Mouse (Mus musculus) small intestine, adult 2 months (tissue): ENCODE measurements around the gene Abca2.

ENCODE experiments used
- CTCF ChIP-seq: fragments of 200-500 bp; IDR thresholded peaks from 2 replicates; pipeline ENCODE4 v1.5.1; 2012; ENCODE audit warnings: low read depth, mild to moderate bottlenecking, control low read depth, inconsistent platforms, low read length, moderate library complexity, mixed read lengths; ENCODE audit not compliant: insufficient replicate concordance, insufficient read length; ENCODE audit errors: extremely low read depth
- POLR2A ChIP-seq: fragments of 200-500 bp; IDR thresholded peaks from 2 replicates; pipeline ENCODE4 v1.6.1; 2012; ENCODE audit warnings: low read depth, mild to moderate bottlenecking, control low read depth, inconsistent platforms, low read length, moderate library complexity

- TF ChIP-seq CTCF (peak; percentile 85; the same call in 1 of the 2 replicates), POLR2A (no peak)
Observed at GRCm38 (mm10) chr2:25426721-25427191, 1.7 kb upstream of the Abca2 start.
